Mouse (Mus musculus): Measurements from ENCODE around the gene Nubpl. TPM values are rescaled to one million over a fixed set of nuclear protein-coding genes. Genes with fewer than 3 reads are reported as not detected.

The Nubpl gene
- polyA plus RNA-seq, 1 experiment: 20.3 TPM

- Histone ChIP-seq H3K27ac (ENCODE audit: insufficient read depth, low read length) (no peak overlapping the region), H3K36me3 (ENCODE audit: control insufficient read depth, insufficient read depth, low read length, poor library complexity, severe bottlenecking) (no peaks in the 10 kb centered on the region), H3K27me3 (ENCODE audit: control insufficient read depth, insufficient read depth, low read length, poor library complexity, severe bottlenecking) (no peaks in the 10 kb centered on the region), H3K9ac (ENCODE audit: low read depth, poor library complexity, severe bottlenecking) (no peak overlapping the region), H3K9me3 (replicated peaks; ENCODE audit: control insufficient read depth, insufficient read depth, low read length, poor library complexity, severe bottlenecking) (no peaks in the 10 kb centered on the region), H3K4me1 (ENCODE audit: control insufficient read depth, insufficient read depth, low read length) (no peaks in the 10 kb centered on the region), H3K4me3 (ENCODE audit: low read depth, low read length) (no peak overlapping the region)
- no peak for TF ChIP-seq EP300 (IDR thresholded peaks at IDR 0.05; ENCODE audit: insufficient read depth, low read depth, low read length)
- no peak for TF ChIP-seq POLR2A (IDR thresholded peaks at IDR 0.05; ENCODE audit: insufficient read depth, low read length)
Observed at GRCm38 (mm10) chr12:52281232-52281631, 183.7 kb downstream of the Nubpl start.

GRCm38 (mm10) chr12:52284471-52284870, 186.9 kb downstream of the Nubpl start:
- H3K27me3 ChIP-seq (ENCODE audit: control insufficient read depth, insufficient read depth, low read length, poor library complexity, severe bottlenecking): no peaks in the 10 kb centered on the region
- no peak for TF ChIP-seq POLR2A (IDR thresholded peaks at IDR 0.05; ENCODE audit: insufficient read depth, low read length)
- no peak for TF ChIP-seq EP300 (IDR thresholded peaks at IDR 0.05; ENCODE audit: insufficient read depth, low read depth, low read length)
- TF ChIP-seq CTCF (IDR thresholded peaks at IDR 0.05; ENCODE audit: low read depth, low read length): no peak
- H3K9ac ChIP-seq (ENCODE audit: low read depth, poor library complexity, severe bottlenecking): no peak overlapping the region
- H3K27ac ChIP-seq (ENCODE audit: insufficient read depth, low read length): no peak overlapping the region
- no peak overlapping the region for H3K4me3 ChIP-seq (ENCODE audit: low read depth, low read length)
- H3K36me3 ChIP-seq (ENCODE audit: control insufficient read depth, insufficient read depth, low read length, poor library complexity, severe bottlenecking): no peaks in the 10 kb centered on the region
- H3K9me3 ChIP-seq (replicated peaks; ENCODE audit: control insufficient read depth, insufficient read depth, low read length, poor library complexity, severe bottlenecking): no peaks in the 10 kb centered on the region
- no peaks in the 10 kb centered on the region for H3K4me1 ChIP-seq (ENCODE audit: control insufficient read depth, insufficient read depth, low read length)

- H3K4me1 ChIP-seq (ENCODE audit: control insufficient read depth, insufficient read depth, low read length): no peaks in the 10 kb centered on the region
- no peaks in the 10 kb centered on the region for H3K36me3 ChIP-seq (ENCODE audit: control insufficient read depth, insufficient read depth, low read length, poor library complexity, severe bottlenecking)
- H3K27ac ChIP-seq (ENCODE audit: insufficient read depth, low read length): no peak overlapping the region
- no peak overlapping the region for H3K9ac ChIP-seq (ENCODE audit: low read depth, poor library complexity, severe bottlenecking)
- H3K4me3 ChIP-seq (ENCODE audit: low read depth, low read length): no peak overlapping the region
- H3K9me3 ChIP-seq (replicated peaks; ENCODE audit: control insufficient read depth, insufficient read depth, low read length, poor library complexity, severe bottlenecking): no peaks in the 10 kb centered on the region
- TF ChIP-seq CTCF (IDR thresholded peaks at IDR 0.05; ENCODE audit: low read depth, low read length) (no peak), EP300 (IDR thresholded peaks at IDR 0.05; ENCODE audit: insufficient read depth, low read depth, low read length) (no peak), POLR2A (IDR thresholded peaks at IDR 0.05; ENCODE audit: insufficient read depth, low read length) (no peak)
- no peaks in the 10 kb centered on the region for H3K27me3 ChIP-seq (ENCODE audit: control insufficient read depth, insufficient read depth, low read length, poor library complexity, severe bottlenecking)
Observed at GRCm38 (mm10) chr12:52286802-52287201, 189.3 kb downstream of the Nubpl start.

GRCm38 (mm10) chr12:52288537-52288936, 191.0 kb downstream of the Nubpl start:
- no peaks in the 10 kb centered on the region for H3K9me3 ChIP-seq (replicated peaks; ENCODE audit: control insufficient read depth, insufficient read depth, low read length, poor library complexity, severe bottlenecking)

GRCm38 (mm10) chr12:52288941-52289567, 191.5 kb downstream of the Nubpl start:
- Histone ChIP-seq H3K27ac (ENCODE audit: insufficient read depth, low read length) (no peak overlapping the region), H3K4me3 (ENCODE audit: low read depth, low read length) (no peak overlapping the region), H3K9ac (ENCODE audit: low read depth, poor library complexity, severe bottlenecking) (no peak overlapping the region), H3K36me3 (ENCODE audit: control insufficient read depth, insufficient read depth, low read length, poor library complexity, severe bottlenecking) (no peaks in the 10 kb centered on the region), H3K4me1 (ENCODE audit: control insufficient read depth, insufficient read depth, low read length) (no peaks in the 10 kb centered on the region), H3K27me3 (ENCODE audit: control insufficient read depth, insufficient read depth, low read length, poor library complexity, severe bottlenecking) (no peaks in the 10 kb centered on the region), H3K9me3 (replicated peaks; ENCODE audit: control insufficient read depth, insufficient read depth, low read length, poor library complexity, severe bottlenecking) (no peaks in the 10 kb centered on the region)
- no peak for TF ChIP-seq CTCF (IDR thresholded peaks at IDR 0.05; ENCODE audit: low read depth, low read length)
- TF ChIP-seq POLR2A (IDR thresholded peaks at IDR 0.05; ENCODE audit: insufficient read depth, low read length): no peak

More at GRCm38 (mm10) chr12:52288537-52288936, 191.0 kb downstream of the Nubpl start:
- H3K4me1 ChIP-seq (ENCODE audit: control insufficient read depth, insufficient read depth, low read length): no peaks in the 10 kb centered on the region
- H3K27ac ChIP-seq (ENCODE audit: insufficient read depth, low read length): no peak overlapping the region
- no peak overlapping the region for H3K9ac ChIP-seq (ENCODE audit: low read depth, poor library complexity, severe bottlenecking)
- no peaks in the 10 kb centered on the region for H3K27me3 ChIP-seq (ENCODE audit: control insufficient read depth, insufficient read depth, low read length, poor library complexity, severe bottlenecking)
- TF ChIP-seq EP300 (IDR thresholded peaks at IDR 0.05; ENCODE audit: insufficient read depth, low read depth, low read length) (no peak), POLR2A (IDR thresholded peaks at IDR 0.05; ENCODE audit: insufficient read depth, low read length) (no peak), CTCF (IDR thresholded peaks at IDR 0.05; ENCODE audit: low read depth, low read length) (no peak)
- H3K4me3 ChIP-seq (ENCODE audit: low read depth, low read length): no peak overlapping the region
- H3K36me3 ChIP-seq (ENCODE audit: control insufficient read depth, insufficient read depth, low read length, poor library complexity, severe bottlenecking): no peaks in the 10 kb centered on the region

GRCm38 (mm10) chr12:52289594-52289993, 192.1 kb downstream of the Nubpl start:
- Histone ChIP-seq H3K4me1 (ENCODE audit: control insufficient read depth, insufficient read depth, low read length) (no peaks in the 10 kb centered on the region), H3K4me3 (ENCODE audit: low read depth, low read length) (no peak overlapping the region), H3K27ac (ENCODE audit: insufficient read depth, low read length) (no peak overlapping the region), H3K9ac (ENCODE audit: low read depth, poor library complexity, severe bottlenecking) (no peak overlapping the region), H3K9me3 (replicated peaks; ENCODE audit: control insufficient read depth, insufficient read depth, low read length, poor library complexity, severe bottlenecking) (no peaks in the 10 kb centered on the region), H3K36me3 (ENCODE audit: control insufficient read depth, insufficient read depth, low read length, poor library complexity, severe bottlenecking) (no peaks in the 10 kb centered on the region), H3K27me3 (ENCODE audit: control insufficient read depth, insufficient read depth, low read length, poor library complexity, severe bottlenecking) (no peaks in the 10 kb centered on the region)
- no peak for TF ChIP-seq CTCF (IDR thresholded peaks at IDR 0.05; ENCODE audit: low read depth, low read length)
- no peak for TF ChIP-seq EP300 (IDR thresholded peaks at IDR 0.05; ENCODE audit: insufficient read depth, low read depth, low read length)
- no peak for TF ChIP-seq POLR2A (IDR thresholded peaks at IDR 0.05; ENCODE audit: insufficient read depth, low read length)

Measured in ES-Bruce4 (cell line).